Mouse (Mus musculus): ENCODE results near the gene Brf1. TPM values are rescaled to one million over a fixed set of nuclear protein-coding genes. Genes with fewer than 3 reads are reported as not detected.

Gene Brf1
- polyA plus RNA-seq, 1 experiment from 2014 or later = 61.7 TPM

DNA sequence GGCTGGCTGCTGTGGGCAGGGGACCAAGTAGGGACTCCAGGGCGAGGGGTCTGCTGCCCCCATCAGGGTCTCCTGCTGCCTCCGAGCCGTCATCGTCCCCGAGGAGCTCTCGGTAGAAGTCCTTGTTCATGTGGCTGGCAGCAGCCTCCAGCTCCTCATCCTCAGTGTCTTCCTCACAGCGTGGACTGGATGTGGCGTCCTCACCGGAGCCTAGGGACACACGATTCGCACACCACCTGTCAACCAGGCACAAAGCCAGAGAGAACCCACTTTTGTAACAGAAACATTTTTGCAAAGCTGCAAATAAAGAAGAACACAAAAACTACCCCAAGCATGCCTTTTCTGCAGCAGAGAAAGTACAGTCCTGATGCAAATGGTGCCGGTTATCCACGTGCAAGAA lies 34.7 kb downstream of the Brf1 start:
- WGBS = 90% methylated on average over 13 of the region's 13 CpGs
- 0 out of 2 replicates have a peak, but pooled peaks cover 5% of the 10 kb centered on the region for H3K4me1 ChIP-seq
- H3K4me2 ChIP-seq = no peak overlapping the region
- ATAC-seq (ENCODE audit: insufficient number of reproducible peaks, low FRiP score, low TSS enrichment, low read depth) = no peak
- H3K27me3 ChIP-seq = no peaks in the 10 kb centered on the region
- H3K9ac ChIP-seq = no peak overlapping the region
- H3K27ac ChIP-seq = no peak overlapping the region
- H3K4me3 ChIP-seq = no peak overlapping the region
- H3K9me3 ChIP-seq = no peaks in the 10 kb centered on the region
- H3K36me3 ChIP-seq = peaks cover 98% of the 10 kb centered on the region

DNA sequence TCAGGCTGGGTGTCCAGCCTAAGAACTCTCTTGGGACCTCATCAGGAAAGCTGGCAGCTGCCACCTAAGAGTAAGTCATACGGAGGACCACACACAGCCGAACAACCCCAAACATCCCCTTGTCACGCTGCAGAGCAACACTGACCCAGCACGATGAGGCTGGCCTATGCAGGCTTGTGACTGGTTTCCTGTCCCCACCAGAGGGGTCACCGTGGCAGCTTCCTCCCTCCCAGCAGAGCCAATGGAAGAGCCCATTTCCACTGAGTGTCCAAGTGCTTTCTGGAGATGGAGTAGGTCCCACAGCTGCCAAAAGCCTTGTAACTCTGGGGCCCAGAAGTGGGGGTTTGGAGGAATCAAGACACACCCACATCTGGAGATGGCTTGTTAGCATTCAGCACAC lies 38.6 kb downstream of the Brf1 start:
- H3K9ac ChIP-seq = no peak overlapping the region
- H3K4me3 ChIP-seq = no peak overlapping the region
- no peaks in the 10 kb centered on the region for H3K9me3 ChIP-seq
- 0 out of 2 replicates have a peak, but pooled peaks cover 5% of the 10 kb centered on the region for H3K4me1 ChIP-seq
- no peaks in the 10 kb centered on the region for H3K27me3 ChIP-seq
- 84% methylated on average over 5 of the region's 5 CpGs for WGBS
- H3K27ac ChIP-seq = peak overlapping the region; percentile 13; the same call in 1 of the 2 replicates
- ATAC-seq (ENCODE audit: insufficient number of reproducible peaks, low FRiP score, low TSS enrichment, low read depth) = no peak
- no peak overlapping the region for H3K4me2 ChIP-seq
- peaks cover 84% of the 10 kb centered on the region for H3K36me3 ChIP-seq

DNA sequence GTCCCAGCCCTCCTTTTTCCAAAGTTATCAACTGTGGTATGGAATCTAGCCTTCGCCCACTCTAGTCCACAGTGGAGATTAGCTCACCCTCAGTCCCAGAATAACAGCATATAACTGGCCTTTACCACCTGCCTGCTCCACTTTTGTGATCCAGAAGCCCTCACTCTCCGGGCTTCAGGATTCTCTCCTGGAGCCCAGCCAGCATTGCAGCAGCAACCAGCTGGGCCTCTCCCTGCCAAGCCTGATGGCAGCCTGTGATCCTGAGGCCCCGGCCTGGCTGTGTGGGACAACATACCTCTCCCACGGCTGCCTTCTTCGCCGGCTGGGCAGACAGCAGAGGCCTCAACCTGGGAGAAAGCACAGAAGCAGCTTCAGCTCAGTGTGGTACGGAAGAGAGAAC lies 39.1 kb downstream of the Brf1 start:
- Histone ChIP-seq H3K9me3 (no peaks in the 10 kb centered on the region), H3K9ac (no peak overlapping the region), H3K27me3 (no peaks in the 10 kb centered on the region), H3K4me3 (no peak overlapping the region), H3K4me2 (no peak overlapping the region), H3K36me3 (peaks cover 84% of the 10 kb centered on the region), H3K27ac (peak overlapping the region; percentile 13; the same call in 1 of the 2 replicates), H3K4me1 (0 out of 2 replicates have a peak, but pooled peaks cover 5% of the 10 kb centered on the region)
- 71% methylated on average over 7 of the region's 7 CpGs for WGBS
- no peak for ATAC-seq (ENCODE audit: insufficient number of reproducible peaks, low FRiP score, low TSS enrichment, low read depth)

DNA sequence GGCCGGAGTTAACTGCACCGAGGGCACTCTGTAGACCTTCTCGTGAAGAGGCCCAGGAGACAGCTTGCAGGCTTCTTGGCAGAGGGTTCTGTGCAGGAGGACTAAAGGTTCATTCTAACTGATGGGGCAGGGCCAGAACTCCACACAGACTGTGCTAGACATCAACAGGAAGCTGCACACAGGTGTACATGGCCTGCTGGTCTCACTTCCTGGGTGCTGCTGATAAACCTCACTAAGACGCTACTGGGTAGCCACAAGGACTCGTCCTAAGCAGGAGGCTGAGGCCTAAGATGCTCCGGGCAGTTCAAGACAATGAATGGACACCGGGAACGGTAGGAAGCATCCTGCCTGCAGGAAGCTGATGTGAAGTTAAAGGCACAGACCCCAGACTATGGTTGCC lies 41.1 kb downstream of the Brf1 start:
- no peak for ATAC-seq (ENCODE audit: insufficient number of reproducible peaks, low FRiP score, low TSS enrichment, low read depth)
- no peaks in the 10 kb centered on the region for H3K27me3 ChIP-seq
- H3K4me2 ChIP-seq = no peak overlapping the region
- H3K4me3 ChIP-seq = no peak overlapping the region
- H3K27ac ChIP-seq = no peak overlapping the region
- H3K4me1 ChIP-seq = 0 out of 2 replicates have a peak, but pooled peaks cover 5% of the 10 kb centered on the region
- no peak overlapping the region for H3K9ac ChIP-seq
- WGBS = 83% methylated on average over 8 of the region's 8 CpGs
- no peaks in the 10 kb centered on the region for H3K9me3 ChIP-seq
- peaks cover 71% of the 10 kb centered on the region for H3K36me3 ChIP-seq

DNA sequence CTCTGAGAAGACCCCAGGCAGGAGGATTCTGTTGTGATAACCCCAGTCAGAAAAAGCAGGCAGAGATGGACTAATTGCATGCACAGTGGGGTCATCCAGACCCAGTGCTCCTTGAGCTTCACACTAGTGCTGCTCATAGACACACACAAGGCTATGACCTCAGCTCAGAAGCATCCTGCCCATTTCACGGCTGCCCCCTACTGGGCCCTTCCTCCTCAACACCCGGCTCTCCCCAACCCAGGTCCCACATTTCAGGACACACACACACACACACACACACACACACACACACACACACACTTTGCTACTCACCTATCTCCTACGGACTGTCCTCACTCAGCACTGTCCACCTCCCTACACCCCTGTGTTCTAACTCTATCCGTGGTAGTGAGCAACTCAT lies 42.2 kb downstream of the Brf1 start:
- Histone ChIP-seq H3K4me1 (0 out of 2 replicates have a peak, but pooled peaks cover 5% of the 10 kb centered on the region), H3K9ac (no peak overlapping the region), H3K36me3 (peaks cover 60% of the 10 kb centered on the region), H3K27me3 (no peaks in the 10 kb centered on the region), H3K9me3 (no peaks in the 10 kb centered on the region), H3K27ac (no peak overlapping the region), H3K4me2 (no peak overlapping the region), H3K4me3 (no peak overlapping the region)
- ATAC-seq (ENCODE audit: insufficient number of reproducible peaks, low FRiP score, low TSS enrichment, low read depth) = no peak
- 34% methylated on average over 4 of the region's 4 CpGs for WGBS

DNA sequence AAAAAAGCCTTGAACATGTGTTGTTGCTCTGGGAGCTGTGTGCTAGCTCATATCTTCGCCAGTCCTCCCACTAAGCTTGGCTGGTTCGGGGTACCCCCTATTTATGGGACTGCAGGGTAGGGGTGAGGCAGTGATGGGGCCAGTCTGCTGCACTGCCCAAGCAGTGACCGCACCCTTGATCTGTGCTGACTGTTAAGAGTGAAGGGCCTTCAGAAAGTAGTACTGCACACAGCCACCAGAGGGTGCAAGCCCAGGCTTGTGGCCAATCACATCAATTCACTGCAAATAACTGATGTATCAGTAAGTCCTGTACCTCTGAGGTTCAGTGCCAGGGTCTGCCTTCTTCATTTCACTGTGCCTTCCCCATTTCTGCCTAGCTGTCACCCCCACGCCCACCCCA lies 44.7 kb downstream of the Brf1 start:
- peaks cover 35% of the 10 kb centered on the region for H3K36me3 ChIP-seq
- WGBS = 36% methylated on average over 4 of the region's 4 CpGs
- H3K9ac ChIP-seq = no peak overlapping the region
- no peak overlapping the region for H3K4me2 ChIP-seq
- H3K4me3 ChIP-seq = no peak overlapping the region
- no peaks in the 10 kb centered on the region for H3K9me3 ChIP-seq
- peaks cover 11% of the 10 kb centered on the region for H3K4me1 ChIP-seq
- ATAC-seq (ENCODE audit: insufficient number of reproducible peaks, low FRiP score, low TSS enrichment, low read depth) = no peak
- no peak overlapping the region for H3K27ac ChIP-seq
- no peaks in the 10 kb centered on the region for H3K27me3 ChIP-seq

DNA sequence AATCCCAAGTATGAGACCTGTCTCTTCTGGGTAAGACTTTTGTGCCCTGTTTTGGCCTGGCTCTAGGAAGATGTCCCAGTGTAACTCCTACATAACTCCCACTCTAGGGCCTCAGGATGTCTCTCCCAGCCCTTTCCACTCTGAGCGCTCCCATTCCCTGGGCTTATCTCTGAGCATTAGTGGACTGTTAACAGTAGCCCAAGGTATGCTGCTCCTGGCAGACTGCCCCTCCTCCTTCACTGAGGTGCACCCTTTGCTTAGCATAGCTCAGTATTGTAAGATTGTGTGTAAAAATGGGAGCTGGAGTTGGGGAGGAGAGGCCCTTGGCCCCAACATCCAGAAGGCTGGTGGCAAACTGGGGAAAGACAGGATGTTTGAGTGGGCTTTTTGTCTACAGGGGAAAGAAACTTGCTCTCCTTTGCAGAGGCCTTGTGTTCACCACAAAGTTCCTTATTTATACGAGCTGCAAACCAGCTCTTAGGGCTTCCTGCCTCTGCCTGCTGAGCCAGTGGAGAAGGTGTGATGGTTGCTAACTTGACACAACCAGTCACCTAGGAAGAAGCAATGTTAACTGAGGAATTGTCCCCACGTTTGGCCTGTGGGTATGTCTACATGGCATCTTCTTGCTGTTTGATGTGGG lies 47.5 kb downstream of the Brf1 start:
- no peak overlapping the region for H3K4me2 ChIP-seq
- H3K9me3 ChIP-seq = no peaks in the 10 kb centered on the region
- no peaks in the 10 kb centered on the region for H3K27me3 ChIP-seq
- H3K27ac ChIP-seq = no peak overlapping the region
- no peak for ATAC-seq (ENCODE audit: insufficient number of reproducible peaks, low FRiP score, low TSS enrichment, low read depth)
- 67% methylated on average over 3 of the region's 3 CpGs for WGBS
- peaks cover 18% of the 10 kb centered on the region for H3K36me3 ChIP-seq
- peaks cover 24% of the 10 kb centered on the region for H3K4me1 ChIP-seq
- H3K4me3 ChIP-seq = no peak overlapping the region
- H3K9ac ChIP-seq = no peak overlapping the region

DNA sequence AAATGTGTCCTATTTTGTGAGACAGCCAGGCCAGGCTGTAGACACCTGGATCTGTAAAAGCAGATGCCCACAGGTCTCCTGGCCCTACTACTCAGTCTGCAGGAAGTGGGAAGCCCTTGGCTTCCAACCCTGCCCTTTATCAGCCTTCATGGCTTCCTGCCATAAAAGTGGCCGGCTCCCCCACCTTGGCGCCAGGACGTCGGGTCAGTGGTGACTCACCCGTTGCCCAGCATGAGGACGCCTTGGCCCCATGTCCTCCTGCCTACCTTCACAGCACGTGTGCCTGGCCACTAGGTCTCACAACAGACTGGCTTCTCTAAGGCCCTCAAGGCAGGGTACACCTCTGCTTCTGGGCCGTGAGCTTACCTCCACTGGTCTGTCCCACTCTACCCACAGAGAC lies 48.1 kb downstream of the Brf1 start:
- H3K27ac ChIP-seq = no peak overlapping the region

DNA sequence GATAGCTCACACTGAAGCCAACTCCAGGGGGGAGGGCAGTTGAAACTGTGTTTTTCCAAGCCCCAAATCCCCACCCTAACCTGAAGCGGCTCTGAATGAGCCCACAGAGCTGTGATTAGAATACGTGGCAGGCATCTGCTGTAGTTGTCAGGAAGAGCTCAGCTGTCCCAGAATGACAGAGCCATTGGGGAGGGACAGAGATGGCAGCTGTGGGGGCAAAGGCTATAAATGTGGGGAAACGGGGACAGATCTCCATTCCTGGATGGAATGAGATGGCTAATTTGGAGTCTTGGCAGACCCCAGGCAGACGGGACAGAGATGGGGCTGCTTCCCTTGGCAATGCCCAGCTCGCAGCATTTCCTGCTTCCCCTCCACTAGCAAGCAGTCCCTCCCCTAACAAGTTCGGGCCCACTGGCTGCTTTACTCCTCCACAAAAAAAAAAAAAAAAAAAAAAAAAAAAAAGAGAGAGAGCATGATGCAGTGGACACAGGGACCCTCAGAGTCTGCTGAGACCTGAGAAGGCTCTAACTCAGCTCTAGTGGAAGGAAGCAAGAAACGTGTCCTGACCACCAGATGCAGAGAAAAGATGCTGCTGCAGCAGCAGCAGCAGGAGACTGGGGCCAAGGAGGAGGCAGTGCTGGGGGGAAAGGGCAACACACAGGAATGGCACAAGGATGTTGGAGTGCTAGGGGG lies 49.2 kb downstream of the Brf1 start:
- Histone ChIP-seq H3K27ac (0 out of 2 replicates have a peak overlapping the region, but pooled peaks have one; percentile 33), H3K4me2 (no peak overlapping the region), H3K4me1 (peaks cover 25% of the 10 kb centered on the region), H3K9ac (no peak overlapping the region), H3K4me3 (peak overlapping the region; percentile 61; the same call in 1 of the 2 replicates), H3K27me3 (no peaks in the 10 kb centered on the region), H3K36me3 (0 out of 2 replicates have a peak, but pooled peaks cover 4% of the 10 kb centered on the region), H3K9me3 (no peaks in the 10 kb centered on the region)
- WGBS = 14% methylated on average over 7 of the region's 7 CpGs
- no peak for ATAC-seq (ENCODE audit: insufficient number of reproducible peaks, low FRiP score, low TSS enrichment, low read depth)

More for the DNA sequence above, 48.1 kb downstream of the Brf1 start:
- Histone ChIP-seq H3K4me3 (no peak overlapping the region), H3K4me1 (peaks cover 25% of the 10 kb centered on the region), H3K4me2 (no peak overlapping the region), H3K9me3 (no peaks in the 10 kb centered on the region), H3K36me3 (peaks cover 14% of the 10 kb centered on the region), H3K9ac (no peak overlapping the region), H3K27me3 (no peaks in the 10 kb centered on the region)
- 47% methylated on average over 8 of the region's 8 CpGs for WGBS
- no peak for ATAC-seq (ENCODE audit: insufficient number of reproducible peaks, low FRiP score, low TSS enrichment, low read depth)

DNA sequence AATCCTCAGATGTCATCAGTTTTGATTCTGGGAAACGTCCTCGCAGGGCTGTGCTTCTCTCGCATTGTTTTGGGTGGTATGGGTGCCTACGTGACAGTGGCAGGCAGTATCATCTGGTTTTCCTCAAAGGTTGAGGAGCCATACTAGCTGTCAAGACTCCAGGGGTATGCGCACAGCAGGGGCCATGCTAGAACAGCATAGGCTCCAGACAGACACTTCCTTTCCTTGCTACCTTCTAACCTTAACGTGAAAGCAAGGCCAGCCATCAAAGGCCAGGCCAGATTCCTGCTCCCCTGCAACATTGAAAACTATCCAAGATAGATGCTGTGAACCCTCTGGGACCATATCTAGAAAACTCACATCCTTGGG lies 49.8 kb downstream of the Brf1 start:
- H3K4me2 ChIP-seq = peak overlapping the region; percentile 97
- no peaks in the 10 kb centered on the region for H3K27me3 ChIP-seq
- H3K4me3 ChIP-seq = peak overlapping the region; percentile 61
- 3% methylated on average over 6 of the region's 6 CpGs for WGBS
- 0 out of 2 replicates have a peak, but pooled peaks cover 4% of the 10 kb centered on the region for H3K36me3 ChIP-seq
- peaks cover 25% of the 10 kb centered on the region for H3K4me1 ChIP-seq
- ATAC-seq (ENCODE audit: insufficient number of reproducible peaks, low FRiP score, low TSS enrichment, low read depth) = no peak
- H3K9me3 ChIP-seq = no peaks in the 10 kb centered on the region
- H3K27ac ChIP-seq = 0 out of 2 replicates have a peak overlapping the region, but pooled peaks have one; percentile 33
- no peak overlapping the region; the same call in 1 of the 2 replicates for H3K9ac ChIP-seq

DNA sequence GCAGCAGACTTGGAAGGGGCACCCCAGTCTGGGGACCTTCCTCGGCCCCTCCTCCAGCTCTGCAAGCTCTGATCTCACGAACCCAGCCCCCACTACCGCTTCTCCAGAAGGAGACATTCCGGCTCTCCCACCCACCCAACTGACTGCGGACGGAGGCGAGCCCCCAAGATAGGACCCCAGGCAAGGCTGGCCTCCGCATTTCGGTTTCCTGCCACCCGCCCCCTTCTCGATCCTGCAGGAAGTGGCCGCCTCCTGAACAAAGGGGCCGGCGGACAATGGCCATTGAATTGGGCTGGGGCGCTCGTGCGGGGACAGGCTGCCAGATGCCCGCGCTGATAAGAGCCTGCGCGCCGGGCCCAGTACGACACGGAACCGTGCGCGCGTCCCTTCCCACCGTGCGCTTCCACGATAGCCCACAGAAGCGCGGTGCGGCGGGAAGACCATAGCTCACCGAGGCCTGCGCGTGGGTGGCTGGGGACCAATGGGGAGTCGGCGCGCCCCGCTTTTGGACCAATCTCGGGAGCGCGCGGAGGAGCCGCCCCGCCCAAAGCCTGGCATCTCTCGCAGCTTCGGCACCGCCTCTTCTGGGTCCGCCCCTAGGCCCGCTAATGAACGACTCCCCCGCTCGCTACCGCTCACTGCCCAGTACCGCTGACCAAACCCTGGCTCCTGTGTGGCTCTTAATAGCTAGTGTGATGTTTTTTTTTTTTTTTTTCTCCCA lies 50.3 kb downstream of the Brf1 start:
- WGBS = 0% methylated on average over 58 of the region's 58 CpGs
- ATAC-seq (ENCODE audit: insufficient number of reproducible peaks, low FRiP score, low TSS enrichment, low read depth) = peak; percentile 72
- Histone ChIP-seq H3K4me2 (peak overlapping the region; percentile 97), H3K9ac (peak overlapping the region; percentile 66), H3K4me3 (peak overlapping the region; percentile 61), H3K9me3 (no peaks in the 10 kb centered on the region), H3K4me1 (peaks cover 25% of the 10 kb centered on the region), H3K27me3 (no peaks in the 10 kb centered on the region), H3K36me3 (0 out of 2 replicates have a peak, but pooled peaks cover 4% of the 10 kb centered on the region), H3K27ac (peak overlapping the region; percentile 73; the same call in 1 of the 2 replicates)
